Mouse (Mus musculus): ENCODE data around the gene Ric8a. TPM values are rescaled to one million over a fixed set of nuclear protein-coding genes. Genes with fewer than 3 reads are reported as not detected.

Gene Ric8a
- polyA plus RNA-seq, 1 experiment: 103 TPM

DNA sequence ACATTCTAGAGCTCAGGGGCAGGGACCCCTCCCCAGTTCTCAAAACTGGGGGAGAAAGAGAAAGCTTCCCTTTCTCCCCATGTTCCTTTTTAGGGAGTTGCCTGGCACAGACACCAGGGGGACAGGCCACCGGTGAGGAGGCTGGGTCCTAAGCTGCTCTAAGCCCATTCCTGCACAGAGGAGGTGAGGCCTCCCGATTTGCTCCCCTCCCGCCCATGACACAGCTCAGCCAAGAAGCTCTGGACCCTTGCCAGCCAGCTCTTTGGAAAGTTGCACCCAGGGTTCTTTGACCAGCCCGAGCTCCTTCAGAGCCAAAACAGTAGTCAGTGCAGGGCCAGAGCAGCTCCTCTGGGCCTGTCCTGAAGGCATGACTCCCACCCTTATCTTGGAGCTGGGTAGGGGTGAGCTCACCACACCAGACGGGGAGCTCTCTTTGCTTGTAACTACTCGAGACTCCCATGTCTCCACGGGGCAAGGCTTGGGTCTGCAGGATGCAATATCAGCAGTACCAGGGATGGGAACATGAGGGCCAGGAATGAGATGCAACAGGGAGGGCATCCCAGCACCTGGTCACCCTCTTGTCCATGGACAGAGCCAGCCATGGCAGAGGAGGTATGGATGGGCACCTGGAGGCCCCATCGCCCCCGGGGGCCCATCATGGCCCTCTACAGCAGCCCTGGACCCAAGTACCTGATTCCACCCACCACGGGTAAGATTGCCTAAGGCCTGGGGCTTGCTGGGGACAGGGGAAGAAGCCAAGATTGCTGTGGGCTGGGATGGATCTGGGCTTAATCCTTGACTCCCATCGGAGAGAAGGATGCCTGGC lies 8.8 kb upstream of the Ric8a start, which contains the start of gene Odf3:
Odf3 (plus strand) TSS at position 51 of the 826 bp plus-strand sequence.
- DNase-seq (ENCODE audit: low read depth): peak; percentile 43
- no peak for TF ChIP-seq CTCF (IDR thresholded peaks at IDR 0.05; ENCODE audit: borderline replicate concordance, extremely low read depth, insufficient read depth, insufficient read length)
- TF ChIP-seq POLR2A (IDR thresholded peaks at IDR 0.05; ENCODE audit: borderline replicate concordance, extremely low read depth, insufficient read depth, insufficient read length, poor library complexity, severe bottlenecking): no peak

DNA sequence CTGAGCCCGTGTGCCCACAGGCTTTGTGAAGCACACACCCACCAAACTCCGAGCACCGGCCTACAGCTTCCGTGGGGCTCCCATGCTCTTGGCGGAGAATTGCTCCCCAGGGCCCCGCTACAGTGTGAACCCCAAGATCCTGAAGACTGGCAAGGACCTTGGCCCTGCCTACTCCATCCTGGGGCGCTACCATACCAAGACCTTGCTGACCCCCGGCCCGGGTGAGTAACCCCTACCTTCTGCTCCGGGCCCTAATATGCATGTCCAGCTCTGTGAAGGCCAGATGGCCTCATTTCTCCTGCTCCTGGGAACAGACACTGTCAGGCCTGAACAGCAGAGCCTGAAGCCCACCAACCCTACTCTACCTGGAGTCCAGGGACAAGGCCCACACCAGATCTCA lies 8.2 kb upstream of the Ric8a start:
- TF ChIP-seq POLR2A (IDR thresholded peaks at IDR 0.05; ENCODE audit: borderline replicate concordance, extremely low read depth, insufficient read depth, insufficient read length, poor library complexity, severe bottlenecking) (no peak), CTCF (IDR thresholded peaks at IDR 0.05; ENCODE audit: borderline replicate concordance, extremely low read depth, insufficient read depth, insufficient read length) (no peak)
- no peak for DNase-seq (ENCODE audit: low read depth)

DNA sequence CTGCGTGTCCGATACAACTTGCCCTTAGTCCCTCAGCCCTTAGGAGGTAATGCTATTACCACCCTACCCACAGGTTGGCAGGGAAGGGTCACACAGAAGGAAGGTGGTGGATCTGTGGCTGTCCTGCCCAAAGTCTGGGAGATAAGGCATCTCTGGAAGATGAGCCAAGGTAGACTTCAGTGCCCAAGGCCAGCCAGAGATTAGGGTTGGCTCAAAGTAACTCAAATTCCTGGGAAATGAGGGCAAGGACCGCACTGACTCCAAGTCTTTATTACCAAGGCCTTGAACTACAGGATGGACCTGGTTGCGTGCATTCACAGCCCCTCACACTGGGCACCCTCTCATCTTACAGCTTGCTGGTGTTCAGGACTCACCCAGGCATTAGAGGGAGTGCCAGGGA lies 4.8 kb upstream of the Ric8a start:
- DNase-seq (ENCODE audit: low read depth): no peak
- TF ChIP-seq POLR2A (IDR thresholded peaks at IDR 0.05; ENCODE audit: borderline replicate concordance, extremely low read depth, insufficient read depth, insufficient read length, poor library complexity, severe bottlenecking) (no peak), CTCF (IDR thresholded peaks at IDR 0.05; ENCODE audit: borderline replicate concordance, extremely low read depth, insufficient read depth, insufficient read length) (no peak)

DNA sequence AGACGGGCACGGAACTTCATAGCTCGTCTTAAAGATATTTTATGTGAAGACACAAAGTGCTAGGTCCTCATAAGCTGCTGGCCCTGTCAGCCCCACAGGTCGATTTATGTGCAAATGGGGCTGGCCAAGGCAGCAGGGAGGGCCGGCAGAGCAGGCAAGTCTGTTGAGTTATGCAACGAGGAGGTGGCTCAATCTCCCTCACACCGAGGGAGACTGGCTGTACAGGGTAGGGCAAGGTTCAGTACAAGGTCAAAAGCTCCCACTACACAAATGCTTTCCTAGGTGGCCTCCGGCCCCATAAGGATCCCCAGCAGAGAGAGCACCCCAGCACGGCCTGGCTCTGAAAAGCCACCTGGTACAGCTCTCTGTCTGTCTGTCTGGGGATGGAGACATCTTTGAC lies 3.4 kb upstream of the Ric8a start:
- DNase-seq (ENCODE audit: low read depth): no peak
- TF ChIP-seq POLR2A (IDR thresholded peaks at IDR 0.05; ENCODE audit: borderline replicate concordance, extremely low read depth, insufficient read depth, insufficient read length, poor library complexity, severe bottlenecking) (no peak), CTCF (IDR thresholded peaks at IDR 0.05; ENCODE audit: borderline replicate concordance, extremely low read depth, insufficient read depth, insufficient read length) (no peak)

DNA sequence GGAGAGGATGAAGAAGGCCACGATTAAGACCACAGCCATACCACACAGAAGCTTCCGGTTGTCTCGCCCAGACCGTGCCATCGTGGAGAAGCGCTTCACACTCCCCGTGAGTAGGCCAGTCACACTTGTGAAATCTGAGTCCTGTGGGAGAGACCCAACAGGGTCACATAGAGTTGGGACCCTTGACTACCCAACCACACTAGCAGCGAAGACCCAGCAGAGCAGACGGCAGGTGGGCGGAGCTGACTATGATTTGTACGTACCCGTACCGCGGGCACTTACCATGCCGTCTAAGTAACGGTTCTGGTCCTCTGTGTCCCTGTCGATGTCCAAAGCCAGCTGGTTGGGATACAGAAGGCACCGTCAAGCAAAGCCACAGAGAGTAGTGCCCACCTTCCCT lies 2.3 kb upstream of the Ric8a start:
- TF ChIP-seq POLR2A (IDR thresholded peaks at IDR 0.05; ENCODE audit: borderline replicate concordance, extremely low read depth, insufficient read depth, insufficient read length, poor library complexity, severe bottlenecking) (no peak), CTCF (IDR thresholded peaks at IDR 0.05; ENCODE audit: borderline replicate concordance, extremely low read depth, insufficient read depth, insufficient read length) (no peak)
- no peak for DNase-seq (ENCODE audit: low read depth)

DNA sequence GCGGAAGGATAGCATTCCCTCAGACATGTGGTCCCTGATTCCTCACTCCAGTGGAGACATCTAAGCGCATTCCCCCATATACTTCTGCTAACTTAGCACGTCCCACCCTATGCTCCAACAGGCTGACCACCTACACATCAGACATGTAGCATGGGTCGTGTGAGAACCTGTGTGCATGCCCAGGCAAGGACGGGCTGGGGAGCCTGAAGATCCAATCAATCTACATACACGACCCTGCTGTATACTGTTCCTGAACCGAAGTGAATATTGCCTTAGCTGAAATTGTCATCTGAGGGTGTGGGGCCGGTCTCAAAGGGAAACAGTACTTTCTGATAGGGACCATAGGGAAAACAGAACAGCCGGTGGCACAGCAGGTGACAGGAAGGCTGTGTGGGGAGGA lies 1.6 kb upstream of the Ric8a start:
- TF ChIP-seq POLR2A (IDR thresholded peaks at IDR 0.05; ENCODE audit: borderline replicate concordance, extremely low read depth, insufficient read depth, insufficient read length, poor library complexity, severe bottlenecking) (no peak), CTCF (IDR thresholded peaks at IDR 0.05; ENCODE audit: borderline replicate concordance, extremely low read depth, insufficient read depth, insufficient read length) (no peak)
- no peak for DNase-seq (ENCODE audit: low read depth)

GRCm38 (mm10) chr7:140855860-140856784 lies 635 bp upstream of the Ric8a start, which contains the start of gene Gm45785:
Gm45785 (minus strand) TSS chr7:140856331.
- no peak; the same call in 1 of the 2 replicates for TF ChIP-seq POLR2A (IDR thresholded peaks at IDR 0.05; ENCODE audit: borderline replicate concordance, extremely low read depth, insufficient read depth, insufficient read length, poor library complexity, severe bottlenecking)
- TF ChIP-seq CTCF (IDR thresholded peaks at IDR 0.05; ENCODE audit: borderline replicate concordance, extremely low read depth, insufficient read depth, insufficient read length): no peak
- DNase-seq (ENCODE audit: low read depth): peak; percentile 96

GRCm38 (mm10) chr7:140857550-140858505 lies 1.1 kb downstream of the Ric8a start, which contains the start of gene Bet1l:
Bet1l (minus strand) TSS chr7:140857577.
- DNase-seq (ENCODE audit: low read depth): peak; percentile 35
- TF ChIP-seq POLR2A (IDR thresholded peaks at IDR 0.05; ENCODE audit: borderline replicate concordance, extremely low read depth, insufficient read depth, insufficient read length, poor library complexity, severe bottlenecking): no peak
- no peak for TF ChIP-seq CTCF (IDR thresholded peaks at IDR 0.05; ENCODE audit: borderline replicate concordance, extremely low read depth, insufficient read depth, insufficient read length)

- TF ChIP-seq CTCF (IDR thresholded peaks at IDR 0.05; ENCODE audit: borderline replicate concordance, extremely low read depth, insufficient read depth, insufficient read length): no peak
- no peak for TF ChIP-seq POLR2A (IDR thresholded peaks at IDR 0.05; ENCODE audit: borderline replicate concordance, extremely low read depth, insufficient read depth, insufficient read length, poor library complexity, severe bottlenecking)
- no peak for DNase-seq (ENCODE audit: low read depth)
Measured at GRCm38 (mm10) chr7:140858746-140859145, 2.0 kb downstream of the Ric8a start.

DNA sequence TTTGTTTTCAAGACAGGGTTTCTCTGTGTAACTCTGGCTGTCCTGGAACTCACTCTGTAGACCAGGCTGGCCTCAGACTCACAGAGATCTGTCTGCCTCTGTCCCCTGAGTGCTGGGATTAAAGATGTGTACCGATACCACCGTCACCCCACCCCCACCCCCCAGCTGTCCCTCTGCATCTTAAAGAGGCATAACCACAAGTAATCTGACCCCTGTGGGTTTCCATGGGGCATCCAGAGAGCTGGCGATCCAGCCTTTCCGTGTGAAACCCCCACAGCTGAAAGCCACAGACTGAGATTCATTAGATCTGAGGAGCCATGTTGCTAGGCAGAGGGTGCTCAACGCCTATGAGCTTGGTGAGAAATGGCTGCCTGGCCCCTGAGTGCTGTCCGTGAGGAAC lies 3.2 kb downstream of the Ric8a start:
- no peak for DNase-seq (ENCODE audit: low read depth)

More for the DNA sequence above, 3.2 kb downstream of the Ric8a start:
- TF ChIP-seq CTCF (IDR thresholded peaks at IDR 0.05; ENCODE audit: borderline replicate concordance, extremely low read depth, insufficient read depth, insufficient read length): no peak
- no peak for TF ChIP-seq POLR2A (IDR thresholded peaks at IDR 0.05; ENCODE audit: borderline replicate concordance, extremely low read depth, insufficient read depth, insufficient read length, poor library complexity, severe bottlenecking)
